Mouse (Mus musculus) forebrain, embryonic 16.5 days (tissue): ENCODE results near the gene Vmn1r86. TPM values are rescaled to one million over a fixed set of nuclear protein-coding genes. Genes with fewer than 3 reads are reported as not detected.
A peak's percentile ranks its signal among the peaks of the same experiment; 100 is the strongest.

Experiments
- ATAC-seq: fragments of 200-750 bp; cut with Nextera tagmentation; 2 replicates; pipeline ENCODE4 v1.8.0; 2017; ENCODE audit warnings: mild to moderate bottlenecking, moderate library complexity
- H3K27ac ChIP-seq: fragments of 300-500 bp; sonication (generic); 2 replicates; pipeline ENCODE4 v1.5.1; 2014; ENCODE audit warnings: low read length, control low read depth
- H3K27me3 ChIP-seq: fragments of 300-500 bp; sonication (generic); replicated peaks from 2 replicates; pipeline ENCODE4 v1.6.1; 2014; ENCODE audit warnings: low read length; ENCODE audit not compliant: control insufficient read depth, insufficient read depth
- H3K36me3 ChIP-seq: fragments of 300-500 bp; sonication (generic); 2 replicates; pipeline ENCODE4 v1.6.1; 2014; ENCODE audit not compliant: control insufficient read depth, insufficient read depth
- H3K4me1 ChIP-seq: fragments of 300-500 bp; sonication (generic); replicated peaks from 2 replicates; pipeline ENCODE4 v1.6.1; 2014; ENCODE audit warnings: low read length; ENCODE audit not compliant: control insufficient read depth, insufficient read depth
- H3K4me2 ChIP-seq: fragments of 300-500 bp; sonication (generic); 2 replicates; pipeline ENCODE4 v1.6.1; 2014; ENCODE audit warnings: mild to moderate bottlenecking, low read length, control low read depth
- H3K4me3 ChIP-seq: fragments of 300-500 bp; sonication (generic); replicated peaks from 2 replicates; pipeline ENCODE4 v1.5.1; 2014; ENCODE audit warnings: mild to moderate bottlenecking, low read length, control low read depth
- H3K9ac ChIP-seq: fragments of 300-500 bp; sonication (generic); replicated peaks from 2 replicates; pipeline ENCODE4 v1.6.1; 2014; ENCODE audit warnings: low read depth, low read length, control low read depth
- H3K9me3 ChIP-seq: fragments of 300-500 bp; sonication (generic); 2 replicates; pipeline ENCODE4 v1.6.1; 2016; ENCODE audit warnings: low read length; ENCODE audit not compliant: control insufficient read depth
- WGBS: fragments of 180-500 bp; shearing (Covaris S2); extraction: QIAGEN DNeasy Blood & Tissue Kit; methylation state at CpG from one replicate; pipeline ENCODE4 v1.1.7; 2014; 5-methylcytosine and 5-hydroxymethylcytosine counted together
- polyA plus RNA-seq: library from polyadenylated mRNA; unstranded; fragments of >200 nt; fragmentation: Nextera tagmentation; extraction: Ambion mirVana; gene quantifications from 2 replicates; pipeline ENCODE4 v1.2.1, GENCODE M21; 2015

Vmn1r86 gene
- polyA plus RNA-seq, 1 experiment from 2014 or later = not detected

- Histone ChIP-seq H3K4me1 (peaks cover 5% of the 10 kb centered on the region; the same call in 1 of the 2 replicates), H3K27ac (no peak overlapping the region), H3K4me2 (no peak overlapping the region), H3K36me3 (no peaks in the 10 kb centered on the region), H3K9me3 (no peaks in the 10 kb centered on the region), H3K27me3 (no peaks in the 10 kb centered on the region), H3K9ac (no peak overlapping the region), H3K4me3 (no peak overlapping the region)
- no peak for ATAC-seq
- 53% methylated on average over 8 of the region's 8 CpGs for WGBS
Measured at GRCm38 (mm10) chr7:13056913-13057700, 62.6 kb downstream of the Vmn1r86 start.

- H3K4me1 ChIP-seq = peaks cover 5% of the 10 kb centered on the region; the same call in 1 of the 2 replicates
- WGBS = under 1% methylated on average over 41 of the region's 41 CpGs
- peak; percentile 96 for ATAC-seq
- H3K27me3 ChIP-seq = no peaks in the 10 kb centered on the region
- peak within 1 kb of the TSS; percentile 96 for H3K27ac ChIP-seq
- H3K4me3 ChIP-seq = peak within 1 kb of the TSS; percentile 49
- no peaks in the 10 kb centered on the region for H3K36me3 ChIP-seq
- no peaks in the 10 kb centered on the region for H3K9me3 ChIP-seq
- peak within 1 kb of the TSS; percentile 68 for H3K9ac ChIP-seq
- H3K4me2 ChIP-seq = peak within 1 kb of the TSS; percentile 62
Measured at GRCm38 (mm10) chr7:13054287-13055010, 65.3 kb downstream of the Vmn1r86 start, which contains the start of gene Mzf1. Gene Mzf1 (minus strand): TSS chr7:13054764.

GRCm38 (mm10) chr7:13053961-13054286 is 65.8 kb downstream of the Vmn1r86 start:
- peak overlapping the region; percentile 39 for H3K4me2 ChIP-seq
- H3K9ac ChIP-seq = peak overlapping the region; percentile 68
- H3K27me3 ChIP-seq = no peaks in the 10 kb centered on the region
- no peak for ATAC-seq
- WGBS = 1% methylated on average over 15 of the region's 15 CpGs
- H3K4me1 ChIP-seq = peaks cover 5% of the 10 kb centered on the region; the same call in 1 of the 2 replicates
- H3K9me3 ChIP-seq = no peaks in the 10 kb centered on the region
- H3K4me3 ChIP-seq = peak overlapping the region; percentile 49
- no peaks in the 10 kb centered on the region for H3K36me3 ChIP-seq
- peak overlapping the region; percentile 96 for H3K27ac ChIP-seq

- Histone ChIP-seq H3K27ac (no peak overlapping the region), H3K4me3 (peak overlapping the region; percentile 49), H3K9ac (no peak overlapping the region; the same call in 1 of the 2 replicates), H3K27me3 (no peaks in the 10 kb centered on the region), H3K4me1 (peaks cover 5% of the 10 kb centered on the region; the same call in 1 of the 2 replicates), H3K4me2 (peak overlapping the region; percentile 39), H3K36me3 (no peaks in the 10 kb centered on the region), H3K9me3 (no peaks in the 10 kb centered on the region)
- no peak for ATAC-seq
- WGBS = 92% methylated on average over 2 of the region's 2 CpGs
Measured at GRCm38 (mm10) chr7:13053501-13053900, 66.2 kb downstream of the Vmn1r86 start.

GRCm38 (mm10) chr7:13053001-13053400 is 66.7 kb downstream of the Vmn1r86 start:
- 91% methylated on average over 13 of the region's 13 CpGs for WGBS

More at GRCm38 (mm10) chr7:13053001-13053400, 66.7 kb downstream of the Vmn1r86 start:
- Histone ChIP-seq H3K4me3 (no peak overlapping the region), H3K9ac (no peak overlapping the region), H3K27me3 (no peaks in the 10 kb centered on the region), H3K9me3 (no peaks in the 10 kb centered on the region), H3K36me3 (no peaks in the 10 kb centered on the region), H3K4me2 (no peak overlapping the region), H3K27ac (no peak overlapping the region), H3K4me1 (peaks cover 5% of the 10 kb centered on the region; the same call in 1 of the 2 replicates)
- no peak for ATAC-seq

Other genes starting within 250 kb of the Vmn1r86 start
- gene Zfp128, start 238.7 kb downstream of the Vmn1r86 start, polyA plus RNA-seq = 9.0 and 10.2 TPM in 2 replicates
- gene Zscan22, start 222.1 kb downstream of the Vmn1r86 start, polyA plus RNA-seq = 13.8 and 15.0 TPM in 2 replicates
- gene Rps5, start 197.6 kb downstream of the Vmn1r86 start, polyA plus RNA-seq = 660 and 678 TPM in 2 replicates
- 0.65 and 0.67 TPM in 2 replicates for gene Rnf225, start 192.5 kb downstream of the Vmn1r86 start, polyA plus RNA-seq
- gene Zfp324, start 154.1 kb downstream of the Vmn1r86 start, polyA plus RNA-seq = 16.8 and 17.4 TPM in 2 replicates
- 11.8 and 13.0 TPM in 2 replicates for gene Zfp446, start 142.1 kb downstream of the Vmn1r86 start, polyA plus RNA-seq
- gene Slc27a5, start 121.7 kb downstream of the Vmn1r86 start, polyA plus RNA-seq = 0.21 and 0.75 TPM in 2 replicates
- gene Trim28, start 120.8 kb downstream of the Vmn1r86 start, polyA plus RNA-seq = 230 and 237 TPM in 2 replicates
- gene Zbtb45, start 109.9 kb downstream of the Vmn1r86 start, polyA plus RNA-seq = 43.0 and 44.1 TPM in 2 replicates
- gene Chmp2a, start 85.1 kb downstream of the Vmn1r86 start, polyA plus RNA-seq = 170 and 175 TPM in 2 replicates
- gene Ube2m, start 81.6 kb downstream of the Vmn1r86 start, polyA plus RNA-seq = 66.8 and 67.7 TPM in 2 replicates
- 6.7 and 10.6 TPM in 2 replicates for gene Mzf1, start 65.2 kb downstream of the Vmn1r86 start, polyA plus RNA-seq
- gene Vmn1r85, start 24.7 kb downstream of the Vmn1r86 start, polyA plus RNA-seq = 0.04 TPM in 2 replicates
- gene Vmn1r87, start 20.2 kb upstream of the Vmn1r86 start, polyA plus RNA-seq = not detected in 2 replicates
- not detected in 2 replicates for gene Vmn1r88, start 39.7 kb upstream of the Vmn1r86 start, polyA plus RNA-seq
- not detected in 2 replicates for gene Vmn1r89, start 93.1 kb upstream of the Vmn1r86 start, polyA plus RNA-seq
- 41.7 and 42.9 TPM in 2 replicates for gene Lig1, start 157.4 kb upstream of the Vmn1r86 start, polyA plus RNA-seq
- 13.9 and 18.6 TPM in 2 replicates for gene Zswim9, start 158.8 kb upstream of the Vmn1r86 start, polyA plus RNA-seq
- 0.51 and 0.80 TPM in 2 replicates for gene Pla2g4c, start 204.7 kb upstream of the Vmn1r86 start, polyA plus RNA-seq